Mouse (Mus musculus) layer of hippocampus, adult 2 months (tissue): Measurements from ENCODE around the gene Zgrf1. TPM values are rescaled to one million over a fixed set of nuclear protein-coding genes. Genes with fewer than 3 reads are reported as not detected.

Experiments
- DNase-seq, 2 experiments: peaks; one replicate each; pipeline ENCODE4 v3.0.0; 2022; ENCODE audit warnings: low spot score in 2 of 2
- H3K27ac ChIP-seq: fragments of 200-600 bp; 2 replicates; pipeline ENCODE4 v1.8.1; 2022
- H3K4me3 ChIP-seq: fragments of 200-600 bp; 2 replicates; pipeline ENCODE4 v1.8.1; 2022; ENCODE audit warnings: mild to moderate bottlenecking
- CTCF ChIP-seq: fragments of 200-600 bp; conservative IDR thresholded peaks from 2 replicates; pipeline ENCODE4 v1.8.1; 2022; ENCODE audit warnings: antibody characterized with exemption, mild to moderate bottlenecking, moderate library complexity
- long read RNA-seq, 2 experiments: library from polyadenylated mRNA; stranded (forward); transcript quantifications; one replicate each; pipeline ENCODE4 v2.0.0; 2021; ENCODE audit warnings: borderline mapping rate in 2 of 2
- total RNA-seq, 2 experiments: library from RNA; stranded (reverse); gene quantifications; 2 replicates each; pipeline ENCODE4 v1.2.3; 2021

The Zgrf1 gene
- total RNA-seq, result 1 to 10 TPM; 2.3 to 2.5 TPM
- long read RNA-seq, experiment 1, result 0 reads
- long read RNA-seq, experiment 2, result 0 reads

- TF ChIP-seq CTCF, result peak; percentile 26
- peak; percentile 99 for DNase-seq
- peak within 1 kb of the TSS; percentile 100 for H3K4me3 ChIP-seq
- H3K27ac ChIP-seq, result peak within 1 kb of the TSS; percentile 98
Observed at GRCm38 (mm10) chr3:127552973-127553719, at the start of gene Zgrf1, which contains the start of gene Larp7. TSS of gene Zgrf1 (plus strand) at chr3:127553489. TSS of gene Larp7 (minus strand) at chr3:127553349.

DNA sequence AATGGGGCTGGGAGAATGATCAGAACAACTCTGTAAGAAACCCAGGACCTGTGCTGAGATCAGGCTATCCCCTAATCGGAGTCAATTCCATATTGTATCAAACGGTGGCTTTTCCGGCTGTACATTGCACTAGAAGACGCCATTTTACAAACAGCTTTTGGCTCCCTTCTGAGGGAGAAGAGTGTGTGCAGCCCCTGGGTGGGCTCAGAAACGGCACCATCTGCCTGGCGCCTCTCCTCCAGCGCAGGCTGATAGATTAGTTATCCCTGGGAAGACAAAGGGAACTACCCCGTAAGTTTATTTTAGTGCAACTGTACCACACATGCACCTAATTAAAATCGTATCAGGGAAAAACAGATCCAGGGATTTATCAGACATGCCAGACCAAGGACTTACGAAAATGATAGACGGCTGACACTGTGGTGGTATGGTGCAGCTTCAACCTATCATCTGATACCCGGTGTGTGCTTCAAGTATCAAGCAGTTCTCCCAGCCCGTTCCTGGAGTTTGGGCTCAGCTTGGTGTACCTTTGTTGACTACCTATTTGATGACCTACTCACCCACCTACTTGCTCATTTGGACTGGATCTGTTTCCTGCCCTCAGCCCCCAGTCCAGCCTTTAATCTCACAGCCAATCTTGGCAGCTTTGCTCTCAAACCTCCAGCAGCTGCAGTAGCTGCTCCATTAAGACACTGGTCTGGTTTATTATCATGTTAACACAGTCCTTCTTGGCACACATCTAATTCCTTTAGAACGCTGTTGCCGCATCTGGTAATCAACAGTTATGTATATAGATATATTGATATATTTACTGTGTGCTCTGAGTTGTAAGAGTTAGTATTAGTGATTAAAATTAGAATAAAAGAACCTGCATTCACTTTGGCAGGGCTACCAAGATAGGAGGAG is 45.2 kb upstream of the Zgrf1 start:
- DNase-seq, result no peak
- TF ChIP-seq CTCF, result no peak
- Histone ChIP-seq H3K4me3 (no peak overlapping the region), H3K27ac (no peak overlapping the region)

- no peak overlapping the region for H3K27ac ChIP-seq
- no peak overlapping the region for H3K4me3 ChIP-seq
- DNase-seq, result no peak
- TF ChIP-seq CTCF, result no peak
Observed at GRCm38 (mm10) chr3:127511786-127512746, 41.2 kb upstream of the Zgrf1 start.

GRCm38 (mm10) chr3:127512794-127513335 is 40.4 kb upstream of the Zgrf1 start:
- H3K27ac ChIP-seq, result no peak overlapping the region
- no peak for DNase-seq
- no peak for TF ChIP-seq CTCF
- no peak overlapping the region for H3K4me3 ChIP-seq

DNA sequence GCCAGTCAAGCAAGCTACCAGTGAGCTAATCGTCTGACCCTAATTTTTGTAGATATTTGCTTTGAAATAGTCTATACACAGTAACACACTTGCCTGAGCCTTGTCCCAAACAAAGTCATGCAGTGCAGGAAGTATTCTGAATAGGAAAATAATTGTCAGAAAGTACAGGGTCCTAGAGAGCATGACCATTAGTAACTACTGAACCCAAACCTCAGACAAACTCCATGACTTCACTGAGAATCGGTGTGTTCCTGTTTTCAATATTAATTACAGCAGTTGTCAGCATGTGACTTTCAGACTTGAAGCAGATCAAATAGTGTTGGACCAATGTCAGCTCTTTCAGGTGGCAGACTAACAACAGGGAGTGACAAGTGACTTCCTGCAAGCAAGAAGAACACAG is 39.6 kb upstream of the Zgrf1 start:
- no peak for DNase-seq
- Histone ChIP-seq H3K4me3 (no peak overlapping the region), H3K27ac (no peak overlapping the region)
- no peak for TF ChIP-seq CTCF

DNA sequence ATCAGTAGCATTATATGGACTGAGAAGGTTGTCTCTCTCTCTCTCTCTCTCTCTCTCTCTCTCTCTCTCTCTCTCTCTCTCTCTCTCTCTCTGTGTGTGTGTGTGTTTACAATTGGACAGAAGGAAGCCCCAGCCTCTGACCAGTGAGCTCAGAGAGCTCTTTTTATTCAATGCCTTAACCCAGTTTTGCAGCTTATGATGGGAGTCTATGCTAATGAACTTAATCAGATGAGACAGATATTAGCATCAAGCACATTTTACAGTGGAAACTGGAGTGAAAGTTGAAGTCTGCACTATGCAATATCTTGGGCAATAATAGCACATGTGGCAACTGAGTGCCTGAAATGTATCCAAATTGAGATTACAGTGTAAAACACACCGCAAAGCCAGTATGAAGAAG is 38.0 kb upstream of the Zgrf1 start:
- Histone ChIP-seq H3K4me3 (no peak overlapping the region), H3K27ac (no peak overlapping the region)
- no peak for TF ChIP-seq CTCF
- no peak for DNase-seq

DNA sequence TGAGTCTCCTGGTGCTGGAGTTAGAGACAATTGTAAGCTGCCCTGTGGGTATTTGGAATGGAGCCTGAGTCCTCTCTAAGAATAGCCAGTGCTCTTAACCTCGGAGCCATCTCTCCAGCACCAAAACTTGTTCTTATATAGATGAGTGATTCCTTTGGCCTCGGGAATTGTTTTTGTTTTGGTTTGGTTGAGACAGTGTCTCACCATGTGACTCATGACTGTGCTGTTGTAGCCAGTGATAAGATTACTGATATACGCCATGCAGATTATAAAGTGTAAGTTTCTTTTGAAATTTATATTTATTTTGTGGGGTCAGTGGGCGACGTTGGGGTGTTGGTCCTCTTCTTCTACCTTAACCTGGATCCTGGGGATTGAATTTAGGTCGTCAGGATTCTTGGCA is 33.0 kb upstream of the Zgrf1 start:
- Histone ChIP-seq H3K4me3 (no peak overlapping the region), H3K27ac (no peak overlapping the region)
- no peak for TF ChIP-seq CTCF
- DNase-seq, result no peak

DNA sequence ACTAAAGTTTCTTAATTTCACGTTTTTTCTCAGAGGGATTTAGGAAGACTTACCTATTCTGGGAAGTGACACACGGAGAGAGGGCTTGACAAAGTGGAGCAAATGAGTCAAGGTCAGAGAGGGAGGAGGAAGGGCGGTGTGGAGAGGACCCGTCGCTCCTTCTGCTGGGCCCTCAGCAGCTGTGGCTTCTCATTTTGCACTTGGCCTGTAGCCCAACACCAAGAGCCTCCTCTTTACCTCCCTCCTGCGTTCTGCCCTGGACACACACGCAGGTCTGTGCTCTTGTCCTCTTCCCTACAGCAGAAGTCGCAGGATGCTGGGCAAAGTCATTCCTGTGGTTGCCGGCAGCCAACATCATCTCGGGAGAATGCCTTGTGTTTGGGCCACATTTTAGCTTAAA is 32.1 kb upstream of the Zgrf1 start:
- TF ChIP-seq CTCF, result no peak
- DNase-seq, result no peak
- Histone ChIP-seq H3K27ac (no peak overlapping the region), H3K4me3 (no peak overlapping the region)

DNA sequence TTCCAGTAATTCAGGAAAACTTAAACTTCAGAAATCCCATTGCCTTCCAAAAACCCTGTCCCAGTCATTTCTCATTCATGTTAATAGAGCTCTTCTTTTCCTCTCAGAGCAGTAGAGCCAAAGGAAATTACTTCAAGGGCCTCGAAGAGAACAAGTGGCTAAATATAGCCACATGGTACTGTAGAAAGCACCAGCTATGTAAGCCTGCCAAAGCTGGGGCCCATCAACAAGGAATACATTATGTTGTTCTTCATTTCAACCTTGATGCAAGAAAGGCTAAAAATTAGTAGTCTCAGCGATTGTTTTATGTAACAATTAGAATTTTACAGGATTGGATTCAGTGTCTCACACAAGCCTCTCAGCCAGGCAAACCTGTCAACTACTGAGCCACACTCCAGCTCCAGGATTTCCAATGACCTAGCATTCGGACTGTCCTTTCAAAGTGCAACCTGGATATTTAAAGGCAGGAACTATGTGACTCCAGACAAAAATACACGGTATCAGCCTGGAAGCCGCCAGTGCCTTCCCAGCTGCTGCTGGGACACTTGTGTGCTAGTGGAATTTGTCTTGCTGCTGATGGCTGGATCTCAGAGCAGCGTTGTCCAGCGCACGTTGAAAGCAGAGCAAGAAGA is 28.0 kb upstream of the Zgrf1 start:
- Histone ChIP-seq H3K27ac (peak overlapping the region; percentile 7; the same call in 1 of the 2 replicates), H3K4me3 (no peak overlapping the region)
- DNase-seq, result no peak
- TF ChIP-seq CTCF, result no peak

- peak overlapping the region; percentile 12; the same call in 1 of the 2 replicates for H3K27ac ChIP-seq
- TF ChIP-seq CTCF, result no peak
- H3K4me3 ChIP-seq, result no peak overlapping the region
- DNase-seq, result peak; percentile 12 to 25
Observed at GRCm38 (mm10) chr3:127527465-127528034, 25.7 kb upstream of the Zgrf1 start.

- no peak for TF ChIP-seq CTCF
- DNase-seq, result no peak
Observed at GRCm38 (mm10) chr3:127529210-127529609, 24.1 kb upstream of the Zgrf1 start.

More at GRCm38 (mm10) chr3:127529210-127529609, 24.1 kb upstream of the Zgrf1 start:
- Histone ChIP-seq H3K27ac (no peak overlapping the region), H3K4me3 (no peak overlapping the region)
